Mouse (Mus musculus): ENCODE data around the gene Phf23.
"Not testable (repeated sequence)": the region's sequence is repeated elsewhere in the genome, so short reads cannot be mapped to it uniquely, and the experiment has no call there.

Gene Phf23

GRCm38 (mm10) chr11:70000396-70000898 is 4.9 kb downstream of the Phf23 start, which contains the start of gene Dvl2:
TSS of gene Dvl2 (plus strand) at chr11:70000595.
- peak; percentile 89 for DNase-seq (ENCODE audit: low spot score)

GRCm38 (mm10) chr11:70001159-70001558 is 5.6 kb downstream of the Phf23 start:
- DNase-seq (ENCODE audit: low spot score) = no peak

DNA sequence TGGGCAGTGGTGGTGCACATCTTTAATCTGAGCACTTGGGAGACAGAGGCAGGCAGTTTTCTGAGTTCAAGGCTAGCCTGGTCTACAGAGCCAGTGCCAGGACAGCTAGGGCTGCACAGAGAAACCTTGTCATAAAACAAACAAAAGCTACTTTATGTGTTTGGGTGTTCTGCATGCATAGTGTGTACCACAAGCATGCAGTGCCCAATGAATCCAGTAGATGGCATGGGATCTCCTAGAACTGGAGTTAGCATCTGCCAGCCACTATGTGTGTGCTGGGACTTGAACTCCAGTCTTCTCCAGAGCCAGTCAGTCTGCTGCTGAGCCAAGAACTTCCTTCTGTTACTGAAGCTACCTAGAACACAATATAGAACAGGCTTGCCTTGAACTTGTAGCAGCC is 6.3 kb downstream of the Phf23 start:
- DNase-seq (ENCODE audit: low spot score) = no peak

- no peak for DNase-seq (ENCODE audit: low spot score)
Observed at GRCm38 (mm10) chr11:70002471-70002870, 6.9 kb downstream of the Phf23 start.

DNA sequence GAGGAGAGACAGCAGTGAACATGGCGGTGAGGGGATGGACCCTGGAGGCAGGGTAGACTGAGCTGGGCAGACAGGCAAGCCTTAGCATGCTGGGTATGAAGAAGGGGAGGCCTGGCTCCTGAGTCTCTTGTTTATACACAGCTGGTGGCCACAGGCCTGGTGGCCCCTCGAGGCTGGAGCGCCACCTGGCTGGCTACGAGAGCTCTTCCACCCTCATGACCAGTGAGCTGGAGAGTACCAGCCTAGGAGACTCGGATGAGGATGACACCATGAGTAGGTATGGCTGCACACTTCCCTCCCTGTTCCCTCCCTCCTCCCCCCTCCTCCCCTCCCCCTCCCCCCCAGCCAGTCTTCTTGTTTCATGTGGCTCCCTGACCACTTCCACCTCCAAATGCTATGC is 9.9 kb downstream of the Phf23 start:
- DNase-seq (ENCODE audit: low spot score) = no peak

GRCm38 (mm10) chr11:70010033-70010432 is 14.5 kb downstream of the Phf23 start:
- no peak for DNase-seq (ENCODE audit: low spot score)

GRCm38 (mm10) chr11:70010548-70010947 is 15.0 kb downstream of the Phf23 start:
- DNase-seq (ENCODE audit: low spot score) = no peak

GRCm38 (mm10) chr11:70010961-70011360 is 15.4 kb downstream of the Phf23 start:
- no peak for DNase-seq (ENCODE audit: low spot score)

DNA sequence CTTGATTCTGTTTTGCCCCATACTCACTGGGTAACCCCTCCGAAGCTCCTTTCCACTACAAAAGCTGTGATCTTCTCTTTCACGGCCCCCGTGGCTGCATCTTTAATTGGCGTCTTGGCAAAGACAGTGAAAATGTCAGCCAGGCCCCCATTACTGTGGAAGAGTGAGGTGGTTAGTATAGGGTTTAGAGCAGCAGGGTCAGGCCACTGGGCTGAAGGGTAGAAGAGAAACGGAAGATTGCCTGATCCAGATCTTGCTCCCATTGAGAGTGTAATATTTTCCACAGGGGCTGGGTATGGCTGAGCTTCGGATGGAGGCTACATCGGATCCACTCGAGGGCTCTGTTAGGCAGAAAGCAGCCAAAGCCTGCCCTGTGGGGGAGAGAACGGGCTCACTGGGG is 17.4 kb downstream of the Phf23 start:
- no peak for DNase-seq (ENCODE audit: low spot score)

DNA sequence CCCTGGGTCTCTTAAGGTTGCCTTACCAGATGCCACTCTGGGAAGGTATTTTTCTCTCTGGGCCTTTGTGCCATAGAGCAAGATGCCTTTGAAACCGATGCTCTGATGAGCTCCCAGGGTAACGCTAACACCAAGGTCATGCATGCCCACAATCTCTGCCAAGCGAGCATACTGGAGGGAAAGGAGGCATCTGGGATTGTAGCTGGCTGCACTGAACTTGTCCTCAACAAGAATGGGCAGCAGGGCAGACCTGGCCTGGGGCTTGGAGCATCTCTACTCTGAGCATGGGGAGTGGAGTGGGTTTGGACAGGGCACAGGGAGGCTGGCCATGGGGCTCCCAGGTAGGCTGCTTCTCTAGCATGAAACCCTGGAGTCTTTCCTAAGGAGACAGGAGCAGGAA is 17.8 kb downstream of the Phf23 start:
- no peak for DNase-seq (ENCODE audit: low spot score)

DNA sequence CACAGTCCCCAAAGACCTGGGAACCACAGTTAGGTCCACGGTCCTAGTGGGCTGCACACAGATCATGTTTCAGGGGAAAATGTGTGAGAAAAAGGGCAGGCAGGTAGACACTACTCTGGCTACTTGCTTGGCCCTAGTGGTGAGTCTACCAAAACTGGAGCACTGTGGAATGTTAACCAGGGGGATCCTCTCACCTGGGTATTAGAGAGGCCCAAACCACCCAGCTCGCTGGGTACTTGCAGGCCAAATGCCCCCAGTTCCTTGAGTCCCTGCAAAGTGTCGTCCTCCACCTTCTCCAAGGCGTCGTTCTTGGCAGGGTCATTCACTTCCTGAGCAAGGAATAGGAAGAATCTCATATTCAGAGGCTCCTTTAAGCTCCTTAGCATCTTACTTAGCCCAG is 18.5 kb downstream of the Phf23 start:
- DNase-seq (ENCODE audit: low spot score) = no peak

DNA sequence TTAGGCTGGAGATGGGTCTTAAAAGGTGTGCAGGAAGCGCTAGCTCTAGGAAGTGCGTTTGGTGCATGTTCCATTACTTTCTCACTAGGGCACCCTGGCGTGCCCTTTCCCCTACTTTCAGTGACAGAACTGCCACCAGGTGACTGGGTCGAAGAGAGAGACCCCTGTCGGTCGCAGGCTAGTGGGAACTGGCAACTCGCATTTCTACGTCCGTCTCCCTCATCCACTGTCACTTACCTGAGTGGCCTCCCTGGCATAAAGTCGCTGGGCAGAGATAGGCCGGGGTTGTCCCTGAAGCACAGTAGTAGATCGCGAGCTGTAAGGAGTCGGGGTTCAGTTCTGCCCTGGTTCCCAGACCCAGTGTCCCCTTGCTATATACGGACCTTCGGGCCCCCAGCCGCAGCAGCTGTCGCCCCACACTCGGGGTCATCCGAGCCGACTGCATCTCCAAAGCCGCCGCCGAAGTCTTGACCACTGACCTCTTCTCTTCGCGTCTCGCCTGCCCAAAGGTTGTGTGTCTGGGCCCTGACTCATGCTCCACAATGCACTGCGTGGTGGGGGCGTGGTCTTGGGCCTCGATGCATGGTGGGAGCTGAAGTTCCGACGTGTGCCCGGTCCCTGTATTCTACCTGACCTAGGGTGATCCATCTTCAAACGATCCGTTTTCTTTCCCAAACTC is 19.4 kb downstream of the Phf23 start, which contains the start of gene Acadvl:
TSS of gene Acadvl (minus strand) at position 532 of the 679 bp plus-strand sequence.
- peak; percentile 83 for DNase-seq (ENCODE audit: low spot score)

- DNase-seq (ENCODE audit: low spot score) = no peak
Observed at GRCm38 (mm10) chr11:70015677-70016076, 20.1 kb downstream of the Phf23 start.

DNA sequence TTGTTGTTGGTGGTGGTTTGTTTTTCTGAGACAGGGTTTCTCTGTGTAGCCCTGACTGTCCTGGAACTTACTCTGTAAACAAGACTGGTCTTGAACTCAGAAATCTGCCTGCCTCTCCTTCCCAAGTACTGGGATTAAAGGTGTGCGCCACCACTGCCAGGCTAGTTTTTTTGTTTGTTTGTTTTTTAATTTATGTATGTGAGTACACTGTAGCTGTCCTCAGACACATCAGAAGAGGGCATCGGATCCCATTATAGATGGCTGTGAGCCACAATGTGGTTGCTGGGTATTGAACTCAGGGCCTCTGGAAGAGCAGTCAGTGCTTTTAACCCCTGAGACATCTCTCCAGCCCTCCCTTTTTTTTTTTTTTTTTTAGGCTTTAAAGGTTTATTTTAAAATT is 20.6 kb downstream of the Phf23 start:
- not testable (repeated sequence) for DNase-seq (ENCODE audit: low spot score)

DNA sequence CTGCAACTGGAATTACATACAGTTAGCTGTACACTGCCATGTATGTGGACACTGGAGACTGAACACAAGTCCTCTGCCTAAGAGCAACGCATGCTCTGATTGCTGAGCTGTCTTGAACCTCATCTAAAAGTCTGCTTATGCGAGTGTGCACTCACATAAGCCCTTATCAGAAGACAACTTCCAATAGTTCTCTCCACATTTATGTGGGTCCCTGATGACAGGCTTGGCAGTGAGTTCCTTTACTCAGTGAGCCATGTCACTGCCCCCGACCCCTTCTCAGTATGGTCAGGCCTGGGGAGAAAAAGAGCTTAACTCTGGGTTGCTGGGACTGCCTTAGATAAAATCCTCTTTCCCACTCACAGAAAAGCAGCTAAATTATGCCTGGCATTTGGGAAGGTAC is 21.1 kb downstream of the Phf23 start, which contains the start of gene Dlg4:
TSS of gene Dlg4 (plus strand) at position 274 of the 400 bp plus-strand sequence.
- DNase-seq (ENCODE audit: low spot score) = no peak

GRCm38 (mm10) chr11:70017199-70017767 is 21.7 kb downstream of the Phf23 start:
- no peak for DNase-seq (ENCODE audit: low spot score)

DNA sequence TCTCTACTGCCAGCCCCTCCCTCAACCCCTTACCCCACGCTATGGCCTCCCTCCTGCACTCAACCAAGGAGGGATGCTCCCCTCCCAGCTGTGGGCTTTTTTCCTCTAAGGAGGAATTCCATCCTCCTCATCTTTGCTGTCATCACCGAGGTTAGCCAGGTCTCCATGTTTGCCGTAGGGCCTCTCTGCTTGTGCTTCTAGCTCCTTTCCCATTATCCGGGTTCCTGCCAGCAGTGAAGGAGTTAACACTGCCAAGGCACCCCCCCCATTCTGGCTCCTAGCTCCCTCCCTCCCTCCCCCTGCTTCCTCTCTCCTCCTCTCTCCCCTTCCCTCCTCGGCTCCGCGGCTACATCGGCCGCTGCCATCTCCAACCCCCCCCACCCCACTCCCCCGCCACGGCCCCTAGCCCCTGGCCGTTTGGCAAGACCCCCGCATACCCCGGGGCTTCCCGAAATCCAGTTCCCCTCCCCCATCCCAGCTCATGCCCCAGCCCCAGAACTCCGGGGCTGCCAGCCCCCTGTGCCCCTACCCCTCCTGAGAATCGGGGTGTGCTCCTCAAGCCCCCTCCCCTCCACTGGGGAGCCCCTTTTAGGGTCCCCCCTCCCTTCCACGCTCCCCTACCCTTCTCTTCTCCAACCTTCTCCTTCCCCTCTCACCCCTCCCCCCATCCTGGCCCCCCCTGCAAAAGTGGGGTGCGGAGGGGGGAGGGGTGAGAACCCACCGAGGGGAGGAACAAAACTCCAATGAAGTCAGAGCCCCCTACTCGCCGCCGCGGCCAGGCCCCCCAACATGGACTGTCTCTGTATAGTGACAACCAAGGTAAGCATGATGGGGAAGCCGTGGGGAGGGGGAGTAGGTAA is 22.8 kb downstream of the Phf23 start:
- DNase-seq (ENCODE audit: low spot score) = no peak

GRCm38 (mm10) chr11:70019495-70020021 is 24.0 kb downstream of the Phf23 start:
- no peak for DNase-seq (ENCODE audit: low spot score)

GRCm38 (mm10) chr11:70020022-70020631 is 24.6 kb downstream of the Phf23 start:
- no peak for DNase-seq (ENCODE audit: low spot score)

GRCm38 (mm10) chr11:70020731-70021263 is 25.2 kb downstream of the Phf23 start:
- DNase-seq (ENCODE audit: low spot score) = peak; percentile 69

- DNase-seq (ENCODE audit: low spot score) = peak; percentile 98
Observed at GRCm38 (mm10) chr11:70021264-70022132, 25.9 kb downstream of the Phf23 start.
